Mouse (Mus musculus): ENCODE results near the gene Ccl27b. TPM values are rescaled to one million over a fixed set of nuclear protein-coding genes. Genes with fewer than 3 reads are reported as not detected.
"Not testable (repeated sequence)": the region's sequence is repeated elsewhere in the genome, so short reads cannot be mapped to it uniquely, and the experiment has no call there.

Gene Ccl27b
- polyA plus RNA-seq (2015; fragmentation: Nextera tagmentation; extraction: Ambion mirVana) = not detected in 2 replicates

GRCm38 (mm10) chr4:42654951-42655350 lies at the start of gene Ccl27b:
Gene Ccl27b, plus strand, starts transcription at chr4:42655251.
- H3K9ac ChIP-seq (replicated peaks; ENCODE audit: low read depth); H3K4me3 ChIP-seq (ENCODE audit: low read depth, low read length); DNase-seq (ENCODE audit: low spot score); H3K4me1 ChIP-seq (ENCODE audit: insufficient read depth, low read depth, low read length); H3K4me2 ChIP-seq (replicated peaks; ENCODE audit: low read depth, low read length); H3K27me3 ChIP-seq (replicated peaks; ENCODE audit: insufficient read depth, low read length); H3K36me3 ChIP-seq (ENCODE audit: insufficient read depth, low read length); ATAC-seq; H3K27ac ChIP-seq (ENCODE audit: low read length); H3K9me3 ChIP-seq (ENCODE audit: low read length): not testable (repeated sequence)
- WGBS = no CpG with 5 or more reads among the region's 9 CpGs

- not testable (repeated sequence) for DNase-seq (ENCODE audit: low spot score); H3K4me1 ChIP-seq (ENCODE audit: insufficient read depth, low read depth, low read length); ATAC-seq; H3K9me3 ChIP-seq (ENCODE audit: low read length); H3K4me2 ChIP-seq (replicated peaks; ENCODE audit: low read depth, low read length); H3K27me3 ChIP-seq (replicated peaks; ENCODE audit: insufficient read depth, low read length); H3K27ac ChIP-seq (ENCODE audit: low read length); H3K9ac ChIP-seq (replicated peaks; ENCODE audit: low read depth); H3K36me3 ChIP-seq (ENCODE audit: insufficient read depth, low read length); H3K4me3 ChIP-seq (ENCODE audit: low read depth, low read length)
- no CpG with 5 or more reads among the region's 5 CpGs for WGBS
Measured at GRCm38 (mm10) chr4:42611895-42612294, 43.2 kb upstream of the Ccl27b start, which contains the start of gene Gm10591. Gene Gm10591, plus strand, starts transcription at chr4:42612195.

GRCm38 (mm10) chr4:42629419-42629818 lies 25.6 kb upstream of the Ccl27b start, which contains the start of gene Gm2564:
Gene Gm2564, plus strand, starts transcription at chr4:42629719.
- ATAC-seq; H3K4me2 ChIP-seq (replicated peaks; ENCODE audit: low read depth, low read length): not testable (repeated sequence)
- WGBS = no CpG with 5 or more reads among the region's 8 CpGs

GRCm38 (mm10) chr4:42661793-42662192 lies 6.7 kb downstream of the Ccl27b start, which contains the start of gene Il11ra2:
Gene Il11ra2, minus strand, starts transcription at chr4:42661893.
- H3K9ac ChIP-seq (replicated peaks; ENCODE audit: low read depth); H3K4me1 ChIP-seq (ENCODE audit: insufficient read depth, low read depth, low read length); H3K4me3 ChIP-seq (ENCODE audit: low read depth, low read length); H3K27ac ChIP-seq (ENCODE audit: low read length); DNase-seq (ENCODE audit: low spot score); H3K9me3 ChIP-seq (ENCODE audit: low read length); H3K4me2 ChIP-seq (replicated peaks; ENCODE audit: low read depth, low read length); H3K27me3 ChIP-seq (replicated peaks; ENCODE audit: insufficient read depth, low read length); H3K36me3 ChIP-seq (ENCODE audit: insufficient read depth, low read length); ATAC-seq: not testable (repeated sequence)
- no CpG with 5 or more reads among the region's 3 CpGs for WGBS

More at GRCm38 (mm10) chr4:42629419-42629818, 25.6 kb upstream of the Ccl27b start, which contains the start of gene Gm2564:
- H3K4me3 ChIP-seq (ENCODE audit: low read depth, low read length); H3K27ac ChIP-seq (ENCODE audit: low read length); H3K9ac ChIP-seq (replicated peaks; ENCODE audit: low read depth); H3K9me3 ChIP-seq (ENCODE audit: low read length); H3K27me3 ChIP-seq (replicated peaks; ENCODE audit: insufficient read depth, low read length); H3K36me3 ChIP-seq (ENCODE audit: insufficient read depth, low read length); H3K4me1 ChIP-seq (ENCODE audit: insufficient read depth, low read depth, low read length); DNase-seq (ENCODE audit: low spot score): not testable (repeated sequence)

GRCm38 (mm10) chr4:42675415-42675814 lies 20.4 kb downstream of the Ccl27b start:
- not testable (repeated sequence) for H3K9ac ChIP-seq (replicated peaks; ENCODE audit: low read depth); H3K4me3 ChIP-seq (ENCODE audit: low read depth, low read length); H3K4me1 ChIP-seq (ENCODE audit: insufficient read depth, low read depth, low read length); DNase-seq (ENCODE audit: low spot score); H3K4me2 ChIP-seq (replicated peaks; ENCODE audit: low read depth, low read length); H3K9me3 ChIP-seq (ENCODE audit: low read length); H3K27me3 ChIP-seq (replicated peaks; ENCODE audit: insufficient read depth, low read length); H3K27ac ChIP-seq (ENCODE audit: low read length); H3K36me3 ChIP-seq (ENCODE audit: insufficient read depth, low read length)
- WGBS = no CpG with 5 or more reads among the region's 4 CpGs
- peak; percentile 67 for ATAC-seq

GRCm38 (mm10) chr4:42679365-42679764 lies 24.3 kb downstream of the Ccl27b start:
- not testable (repeated sequence) for H3K27ac ChIP-seq (ENCODE audit: low read length); H3K4me2 ChIP-seq (replicated peaks; ENCODE audit: low read depth, low read length); H3K4me3 ChIP-seq (ENCODE audit: low read depth, low read length); DNase-seq (ENCODE audit: low spot score); ATAC-seq; H3K36me3 ChIP-seq (ENCODE audit: insufficient read depth, low read length); H3K27me3 ChIP-seq (replicated peaks; ENCODE audit: insufficient read depth, low read length); H3K9me3 ChIP-seq (ENCODE audit: low read length); H3K9ac ChIP-seq (replicated peaks; ENCODE audit: low read depth); H3K4me1 ChIP-seq (ENCODE audit: insufficient read depth, low read depth, low read length)
- WGBS = no CpG with 5 or more reads among the region's 7 CpGs

- not testable (repeated sequence) for ATAC-seq; H3K4me1 ChIP-seq (ENCODE audit: insufficient read depth, low read depth, low read length); H3K27ac ChIP-seq (ENCODE audit: low read length); H3K9ac ChIP-seq (replicated peaks; ENCODE audit: low read depth); DNase-seq (ENCODE audit: low spot score); H3K36me3 ChIP-seq (ENCODE audit: insufficient read depth, low read length); H3K4me3 ChIP-seq (ENCODE audit: low read depth, low read length); H3K9me3 ChIP-seq (ENCODE audit: low read length); H3K27me3 ChIP-seq (replicated peaks; ENCODE audit: insufficient read depth, low read length); H3K4me2 ChIP-seq (replicated peaks; ENCODE audit: low read depth, low read length)
- no CpG with 5 or more reads among the region's 32 CpGs for WGBS
Measured at GRCm38 (mm10) chr4:42680374-42681356, 25.6 kb downstream of the Ccl27b start.

- no CpG with 5 or more reads among the region's 66 CpGs for WGBS
- not testable (repeated sequence) for H3K4me1 ChIP-seq (ENCODE audit: insufficient read depth, low read depth, low read length); H3K4me2 ChIP-seq (replicated peaks; ENCODE audit: low read depth, low read length); H3K9me3 ChIP-seq (ENCODE audit: low read length); DNase-seq (ENCODE audit: low spot score); H3K27ac ChIP-seq (ENCODE audit: low read length); H3K4me3 ChIP-seq (ENCODE audit: low read depth, low read length); H3K36me3 ChIP-seq (ENCODE audit: insufficient read depth, low read length); H3K9ac ChIP-seq (replicated peaks; ENCODE audit: low read depth); H3K27me3 ChIP-seq (replicated peaks; ENCODE audit: insufficient read depth, low read length); ATAC-seq
Measured at GRCm38 (mm10) chr4:42681473-42682182, 26.6 kb downstream of the Ccl27b start.

- H3K36me3 ChIP-seq (ENCODE audit: insufficient read depth, low read length); DNase-seq (ENCODE audit: low spot score); H3K9ac ChIP-seq (replicated peaks; ENCODE audit: low read depth); H3K27me3 ChIP-seq (replicated peaks; ENCODE audit: insufficient read depth, low read length); H3K4me2 ChIP-seq (replicated peaks; ENCODE audit: low read depth, low read length); H3K4me1 ChIP-seq (ENCODE audit: insufficient read depth, low read depth, low read length); H3K4me3 ChIP-seq (ENCODE audit: low read depth, low read length); H3K9me3 ChIP-seq (ENCODE audit: low read length); H3K27ac ChIP-seq (ENCODE audit: low read length): not testable (repeated sequence)
- no CpG with 5 or more reads among the region's 18 CpGs for WGBS
- ATAC-seq = 0 out of 2 replicates have a peak, but pooled peaks have one; percentile 16
Measured at GRCm38 (mm10) chr4:42682183-42682524, 27.1 kb downstream of the Ccl27b start.
